Mouse (Mus musculus) forebrain, embryonic 10.5 days (tissue): Measurements from ENCODE around the gene Pygm. TPM values are rescaled to one million over a fixed set of nuclear protein-coding genes. Genes with fewer than 3 reads are reported as not detected.

Experiments used
- microRNA-seq: library from miRNA; unstranded; fragments of <30 nt; microRNA quantifications from one replicate; pipeline ENCODE4, GENCODE M21; 2017
- polyA plus RNA-seq: library from polyadenylated mRNA; unstranded; fragments of >200 nt; fragmentation: Nextera tagmentation; extraction: Ambion mirVana; gene quantifications from 2 replicates; pipeline ENCODE4 v1.2.1, GENCODE M21; 2016

Pygm gene
- polyA plus RNA-seq, 1 experiment from 2014 or later = 0.83 TPM

Small RNA genes within 50 kb of the gene (microRNA-seq; reads per million reads assigned to microRNA genes)
- gene Mir6989 = not detected

Other genes starting within 250 kb of the Pygm start
- not detected in 2 replicates for gene Batf2, start 243.4 kb upstream of the Pygm start, polyA plus RNA-seq
- 112 and 113 TPM in 2 replicates for gene Arl2, start 242.9 kb upstream of the Pygm start, polyA plus RNA-seq
- gene Majin, start 200.0 kb upstream of the Pygm start, polyA plus RNA-seq = not detected in 2 replicates
- 0.58 TPM in 1 of 2 replicates, not detected in the other for gene Gpha2, start 158.0 kb upstream of the Pygm start, polyA plus RNA-seq
- gene Ppp2r5b, start 148.5 kb upstream of the Pygm start, polyA plus RNA-seq = 21.6 and 24.4 TPM in 2 replicates
- gene Atg2a, start 142.7 kb upstream of the Pygm start, polyA plus RNA-seq = 11.1 and 11.4 TPM in 2 replicates
- gene Ehd1, start 107.7 kb upstream of the Pygm start, polyA plus RNA-seq = 76.8 and 82.1 TPM in 2 replicates
- gene Cdc42bpg, start 77.9 kb upstream of the Pygm start, polyA plus RNA-seq = 0.23 and 0.24 TPM in 2 replicates
- 115 and 130 TPM in 2 replicates for gene Men1, start 49.4 kb upstream of the Pygm start, polyA plus RNA-seq
- gene Map4k2, start 43.3 kb upstream of the Pygm start, polyA plus RNA-seq = 12.6 and 14.5 TPM in 2 replicates
- gene Sf1, start 20.7 kb upstream of the Pygm start, polyA plus RNA-seq = 201 TPM in 2 replicates
- 15.6 and 17.0 TPM in 2 replicates for gene Rasgrp2, start 14.9 kb downstream of the Pygm start, polyA plus RNA-seq
- 2.8 and 3.1 TPM in 2 replicates for gene Nrxn2, start 34.3 kb downstream of the Pygm start, polyA plus RNA-seq
- not detected in 2 replicates for gene Slc22a12, start 158.6 kb downstream of the Pygm start, polyA plus RNA-seq